Mouse (Mus musculus) MN1 (cell line): ENCODE measurements around the gene Kcnq1.
A peak's percentile ranks its signal among the peaks of the same experiment; 100 is the strongest.

ENCODE experiments used
- DNase-seq: peaks from one replicate; pipeline ENCODE4 v3.0.0-alpha.2; 2016; ENCODE audit warnings: low spot score

Kcnq1 gene

GRCm38 (mm10) chr7:143283625-143284024 is 177.5 kb downstream of the Kcnq1 start:
- DNase-seq = no peak

- no peak for DNase-seq
Measured at GRCm38 (mm10) chr7:143284866-143285265, 178.7 kb downstream of the Kcnq1 start.

DNA sequence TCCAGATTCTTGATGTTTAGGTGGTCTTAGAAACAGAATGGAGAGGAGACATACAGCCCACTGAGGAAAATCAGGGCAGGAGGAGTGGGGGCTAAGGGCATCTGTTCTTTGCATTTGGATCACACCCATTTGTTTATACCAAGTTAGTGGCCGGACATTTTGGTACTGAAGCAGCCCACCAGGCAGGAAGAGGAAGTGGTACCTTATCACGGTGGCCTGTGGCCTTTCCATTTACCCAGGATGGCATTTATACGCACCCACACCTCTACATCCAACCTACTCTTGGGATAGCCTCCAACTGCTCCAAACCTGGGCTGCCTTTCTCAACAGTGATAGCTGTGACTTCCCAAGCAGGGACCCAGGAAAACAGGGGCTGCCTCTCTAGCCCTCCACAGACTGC is 179.3 kb downstream of the Kcnq1 start:
- DNase-seq = no peak

GRCm38 (mm10) chr7:143286532-143287290 is 180.5 kb downstream of the Kcnq1 start:
- no peak for DNase-seq

- DNase-seq = no peak
Measured at GRCm38 (mm10) chr7:143288135-143288534, 182.0 kb downstream of the Kcnq1 start.

GRCm38 (mm10) chr7:143289082-143289849 is 183.1 kb downstream of the Kcnq1 start:
- no peak for DNase-seq

DNA sequence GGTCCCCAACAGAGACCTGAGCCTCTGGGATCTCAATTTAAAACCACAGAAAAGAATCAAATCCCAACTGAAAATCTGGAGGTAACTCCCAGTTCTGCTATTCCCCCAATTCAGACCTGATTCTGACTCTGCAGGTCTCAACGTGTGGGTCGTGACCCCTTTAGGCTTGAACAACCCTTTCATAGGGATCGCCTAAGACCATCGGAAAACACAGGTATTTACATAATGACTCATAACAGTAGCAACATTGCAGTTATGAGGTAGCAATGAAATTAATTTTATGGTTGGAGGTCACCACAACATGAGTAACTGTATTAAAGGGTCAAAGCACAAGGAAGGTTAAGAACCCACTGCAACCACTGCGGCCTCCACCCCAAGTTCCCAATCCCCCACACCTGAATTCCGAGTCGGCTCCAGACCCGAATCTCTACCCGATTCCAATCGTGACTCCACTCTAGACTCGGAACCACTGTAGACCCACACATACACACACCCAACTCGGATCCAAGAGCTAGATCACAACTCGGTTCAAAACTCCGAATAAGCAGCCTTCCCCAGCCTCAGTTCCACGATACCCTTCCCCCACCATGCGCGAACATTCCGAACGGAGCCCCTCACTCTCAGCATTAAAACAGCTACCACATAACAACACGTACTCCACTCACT is 188.7 kb downstream of the Kcnq1 start:
- DNase-seq = no peak

DNA sequence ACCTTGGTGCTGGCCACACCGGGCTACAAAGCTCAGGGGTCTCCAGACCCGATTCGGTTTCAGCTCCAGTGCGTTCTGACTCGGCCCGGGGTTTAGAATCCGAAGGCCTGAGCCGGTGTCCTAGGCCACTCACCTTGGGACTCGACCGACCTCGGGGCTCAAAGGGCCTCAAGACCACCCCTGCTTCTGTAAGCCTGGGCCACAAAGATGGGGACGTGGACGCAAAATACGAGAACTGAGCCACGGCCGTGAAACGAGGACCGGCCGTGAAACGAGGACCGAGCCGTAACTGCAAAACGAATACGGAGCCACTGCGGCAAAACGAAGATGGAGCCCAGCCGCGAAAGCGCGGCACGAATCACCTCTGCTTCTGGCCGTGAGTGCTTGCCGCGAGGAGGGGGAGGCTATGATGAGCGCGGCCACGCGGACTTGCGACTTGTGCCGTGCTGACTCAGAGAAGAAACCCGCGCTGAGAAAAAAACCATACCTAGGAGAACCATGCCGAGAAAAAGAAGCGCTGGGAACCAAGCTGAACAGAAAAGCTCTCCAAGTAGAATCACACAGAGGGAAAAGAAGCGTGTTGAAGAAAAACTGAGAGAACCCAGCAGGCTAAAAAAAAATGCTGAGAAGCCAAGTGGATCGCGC is 189.3 kb downstream of the Kcnq1 start:
- DNase-seq = peak; percentile 47

GRCm38 (mm10) chr7:143296001-143296379 is 189.8 kb downstream of the Kcnq1 start:
- DNase-seq = no peak

DNA sequence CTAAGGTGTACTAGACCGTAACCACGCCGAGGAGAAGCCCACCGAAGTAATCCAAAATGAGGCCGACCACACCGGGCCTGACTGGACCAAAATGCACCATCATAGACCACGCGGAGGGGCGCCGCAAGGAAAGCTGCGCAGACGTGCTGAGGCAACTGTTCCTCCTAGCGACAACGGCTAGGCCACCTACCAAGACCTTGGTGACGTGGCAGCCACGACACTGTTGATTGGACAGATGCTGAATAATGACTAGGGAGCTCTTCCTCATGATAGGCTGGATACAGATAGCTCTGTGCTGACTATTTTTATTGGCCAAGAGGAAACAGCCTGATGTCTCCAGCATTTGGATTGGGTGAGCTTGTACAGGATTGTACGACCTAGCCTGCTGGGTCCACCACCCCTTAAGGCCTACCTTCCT is 190.2 kb downstream of the Kcnq1 start:
- DNase-seq = peak; percentile 95

DNA sequence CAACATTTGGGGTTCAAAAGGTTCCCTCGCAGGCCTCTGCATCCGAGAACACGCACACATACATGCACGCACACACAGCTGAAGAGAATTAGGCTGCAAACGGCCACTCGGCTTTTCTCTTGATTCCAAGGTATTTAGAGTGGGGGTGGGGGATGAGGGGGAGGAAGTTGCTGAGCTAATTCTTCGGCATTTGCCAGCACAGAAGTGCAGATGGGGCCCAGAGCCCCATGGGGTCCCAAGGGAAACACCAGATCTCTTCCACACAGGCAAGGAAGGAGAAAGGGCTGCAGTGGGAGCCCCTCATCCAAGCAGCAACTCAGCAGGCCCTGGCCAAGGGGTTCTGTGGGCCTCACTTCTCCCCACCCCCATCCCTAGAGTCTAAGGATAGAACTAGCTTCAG is 193.9 kb downstream of the Kcnq1 start:
- peak; percentile 34 for DNase-seq

DNA sequence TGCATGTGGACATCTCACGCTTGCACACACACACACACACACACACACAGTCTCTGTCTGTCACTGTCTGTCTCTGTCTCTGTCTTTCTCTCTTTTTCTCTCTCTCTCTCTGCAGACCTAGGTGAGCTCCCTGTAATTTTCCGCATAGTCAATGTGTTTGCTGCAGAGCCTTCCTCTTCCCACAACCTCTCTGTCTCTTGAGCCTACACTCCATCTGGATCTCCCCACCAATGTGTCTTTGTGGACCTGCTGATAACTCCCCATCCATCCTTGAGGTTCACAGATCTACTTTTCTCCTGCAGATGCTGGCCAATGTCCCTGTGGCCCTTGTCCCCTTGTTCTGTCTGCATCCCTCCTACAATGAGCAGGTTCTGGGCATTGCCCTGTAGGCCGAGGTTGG is 194.5 kb downstream of the Kcnq1 start:
- DNase-seq = no peak

DNA sequence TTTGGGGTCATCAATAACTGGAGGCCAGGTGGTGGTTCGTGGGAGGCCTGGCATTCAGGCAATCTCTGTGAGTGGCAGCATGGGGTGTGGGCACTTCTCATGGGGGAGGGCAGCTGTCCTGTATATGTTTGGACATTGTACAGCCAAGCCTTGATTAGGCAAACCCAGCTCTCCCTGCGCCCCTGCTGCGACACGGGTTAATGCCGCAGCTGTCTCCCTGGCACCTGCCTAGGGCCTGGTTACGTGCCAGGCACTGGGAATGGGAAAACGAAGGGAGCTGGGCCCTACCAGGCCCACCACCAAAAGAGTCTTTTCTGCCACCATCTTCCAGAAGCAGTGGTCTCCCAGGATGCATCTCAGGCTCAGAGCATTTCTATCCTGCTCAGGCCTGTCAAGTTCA is 196.0 kb downstream of the Kcnq1 start:
- DNase-seq = no peak

GRCm38 (mm10) chr7:143302593-143303238 is 196.6 kb downstream of the Kcnq1 start:
- no peak for DNase-seq

DNA sequence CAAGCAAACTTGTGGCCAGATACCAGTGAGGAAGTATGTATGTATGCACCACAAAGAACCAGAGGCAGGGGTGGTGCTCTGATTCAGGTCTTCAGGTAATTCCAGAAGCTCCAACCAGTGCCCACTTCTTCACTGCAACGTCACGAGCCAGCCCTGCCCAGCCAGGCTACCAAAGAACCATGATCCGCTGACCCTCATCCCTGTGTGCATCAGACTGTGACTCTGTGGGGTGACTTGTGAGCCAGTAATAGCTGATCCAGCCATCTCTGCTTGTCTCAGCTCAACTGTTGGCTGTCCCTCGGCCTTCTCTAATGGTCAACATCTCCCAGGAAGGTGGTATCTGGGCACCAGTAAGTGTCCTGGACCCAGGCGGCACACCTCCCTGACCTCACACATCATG is 197.4 kb downstream of the Kcnq1 start:
- DNase-seq = no peak

DNA sequence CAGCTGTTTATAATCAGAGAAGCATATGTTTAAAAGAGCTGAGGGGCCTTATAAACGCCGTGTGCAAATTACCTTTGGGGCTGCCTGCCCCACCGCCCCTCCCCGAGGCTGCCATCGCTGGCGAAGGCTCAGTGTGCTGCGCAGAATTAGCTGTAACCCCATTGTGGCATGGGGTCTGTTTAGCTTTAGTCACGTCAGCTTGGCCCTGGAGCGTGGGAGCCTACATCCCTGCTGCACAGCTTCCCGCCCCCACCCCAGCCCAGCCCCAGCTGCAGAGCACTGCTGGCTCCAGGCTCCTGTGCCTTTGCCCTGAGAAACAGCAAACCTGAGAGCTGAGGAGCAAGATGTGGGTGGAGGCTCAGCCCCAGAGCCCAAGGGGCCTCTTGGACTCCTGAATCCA is 199.6 kb downstream of the Kcnq1 start:
- DNase-seq = no peak

DNA sequence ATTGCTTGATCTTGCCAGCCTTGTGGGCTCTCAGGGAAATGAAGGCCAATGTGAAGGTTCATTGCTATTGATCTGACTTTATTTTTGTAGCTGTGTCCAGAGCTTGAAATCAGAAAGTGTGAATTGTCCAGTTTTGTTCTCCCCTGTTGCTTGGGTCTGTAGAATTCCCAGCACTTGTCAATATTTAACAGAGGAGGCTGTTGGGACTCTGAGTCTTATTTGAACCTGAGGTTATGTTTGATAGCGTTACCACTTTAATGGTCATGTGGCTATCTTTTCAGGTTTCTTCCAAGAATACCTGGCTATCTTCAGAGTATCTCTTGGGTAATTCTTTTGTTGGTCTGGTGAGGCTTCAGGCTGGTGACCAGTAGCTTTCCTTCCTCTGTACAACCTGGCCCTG is 201.8 kb downstream of the Kcnq1 start:
- no peak for DNase-seq

- DNase-seq = no peak
Measured at GRCm38 (mm10) chr7:143310311-143310710, 204.1 kb downstream of the Kcnq1 start.

GRCm38 (mm10) chr7:143310847-143311246 is 204.7 kb downstream of the Kcnq1 start:
- no peak for DNase-seq

GRCm38 (mm10) chr7:143311471-143311870 is 205.3 kb downstream of the Kcnq1 start:
- no peak for DNase-seq

DNA sequence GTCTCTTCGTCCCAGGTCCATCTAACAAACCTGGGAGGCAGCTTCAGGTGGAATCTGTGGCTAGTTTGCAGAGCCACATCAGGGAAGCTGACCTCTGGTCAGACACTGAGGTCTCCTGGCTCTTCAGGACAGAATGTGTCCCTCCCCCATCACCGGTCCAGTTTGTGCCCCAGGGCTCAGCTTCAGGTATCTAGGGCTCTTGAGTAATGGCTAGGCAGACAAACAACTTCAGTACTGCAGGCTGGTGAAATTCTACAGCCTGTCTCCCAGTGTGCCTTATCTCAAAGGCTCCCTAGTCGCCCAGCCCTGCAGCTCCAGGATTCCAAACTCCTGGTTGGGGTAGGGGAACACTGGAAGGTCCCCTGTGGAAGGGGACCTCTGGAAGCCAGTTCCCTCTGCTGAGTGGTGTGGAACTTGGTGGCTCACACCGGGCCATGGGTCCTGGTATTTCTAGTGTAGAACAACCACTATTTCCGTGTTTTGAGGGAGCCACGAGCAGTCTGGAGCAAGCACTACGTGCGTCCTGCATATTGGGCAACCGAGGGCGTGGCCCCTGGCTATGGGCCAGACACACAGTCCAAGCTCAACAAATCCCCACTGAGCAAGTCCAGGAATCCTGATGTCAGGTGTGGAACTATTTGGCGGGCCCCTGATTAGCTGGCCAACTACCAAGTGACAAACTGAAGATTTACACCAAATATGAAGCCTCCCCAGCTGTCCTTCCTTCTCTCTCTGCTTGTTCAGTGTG is 207.6 kb downstream of the Kcnq1 start:
- peak; percentile 19 for DNase-seq
